Mouse (Mus musculus) kidney, embryonic 14.5 days (tissue): ENCODE measurements at regions not wholly inside any gene's neighbourhood (a gene's known extent, or its start where the extent isn't known, plus 50 kb on each side); places are given as distances from the start of the nearest gene placed in this dataset.

Experiments used
- ATAC-seq: fragments of 200-750 bp; cut with Nextera tagmentation; 2 replicates; pipeline ENCODE4 v1.8.0; 2017; ENCODE audit warnings: moderate number of reproducible peaks, mild to moderate bottlenecking, moderate TSS enrichment, moderate library complexity; ENCODE audit not compliant: low FRiP score, low TSS enrichment
- H3K27ac ChIP-seq: fragments of 300-500 bp; sonication (generic); 2 replicates; pipeline ENCODE4 v1.5.1; 2014; ENCODE audit warnings: low read depth, mild to moderate bottlenecking, low read length, moderate library complexity, mixed read lengths
- H3K27me3 ChIP-seq: fragments of 300-500 bp; sonication (generic); 2 replicates; pipeline ENCODE4 v1.6.1; 2014; ENCODE audit warnings: mild to moderate bottlenecking, low read length; ENCODE audit not compliant: control insufficient read depth, insufficient read depth
- H3K36me3 ChIP-seq: fragments of 300-500 bp; sonication (generic); 2 replicates; pipeline ENCODE4 v1.6.1; 2014; ENCODE audit warnings: low read length, mixed read lengths; ENCODE audit not compliant: control insufficient read depth, insufficient read depth
- H3K4me1 ChIP-seq: fragments of 300-500 bp; sonication (generic); 2 replicates; pipeline ENCODE4 v1.6.1; 2014; ENCODE audit warnings: low read length, mixed read lengths; ENCODE audit not compliant: control insufficient read depth, insufficient read depth
- H3K4me2 ChIP-seq: fragments of 300-500 bp; sonication (generic); replicated peaks from 2 replicates; pipeline ENCODE4 v1.6.1; 2014; ENCODE audit warnings: low read depth, mild to moderate bottlenecking, low read length
- H3K4me3 ChIP-seq: fragments of 300-500 bp; sonication (generic); 2 replicates; pipeline ENCODE4 v1.5.1; 2014; ENCODE audit warnings: mild to moderate bottlenecking, low read length
- H3K9ac ChIP-seq: fragments of 300-500 bp; sonication (generic); 2 replicates; pipeline ENCODE4 v1.6.1; 2014; ENCODE audit warnings: low read depth, mild to moderate bottlenecking, low read length, moderate library complexity
- H3K9me3 ChIP-seq: fragments of 300-500 bp; sonication (generic); 2 replicates; pipeline ENCODE4 v1.6.1; 2016; ENCODE audit warnings: low read length; ENCODE audit not compliant: control insufficient read depth
- WGBS: fragments of 180-500 bp; shearing (Covaris S2); extraction: QIAGEN DNeasy Blood & Tissue Kit; methylation state at CpG from one replicate; pipeline ENCODE4 v1.1.7; 2014; 5-methylcytosine and 5-hydroxymethylcytosine counted together

DNA sequence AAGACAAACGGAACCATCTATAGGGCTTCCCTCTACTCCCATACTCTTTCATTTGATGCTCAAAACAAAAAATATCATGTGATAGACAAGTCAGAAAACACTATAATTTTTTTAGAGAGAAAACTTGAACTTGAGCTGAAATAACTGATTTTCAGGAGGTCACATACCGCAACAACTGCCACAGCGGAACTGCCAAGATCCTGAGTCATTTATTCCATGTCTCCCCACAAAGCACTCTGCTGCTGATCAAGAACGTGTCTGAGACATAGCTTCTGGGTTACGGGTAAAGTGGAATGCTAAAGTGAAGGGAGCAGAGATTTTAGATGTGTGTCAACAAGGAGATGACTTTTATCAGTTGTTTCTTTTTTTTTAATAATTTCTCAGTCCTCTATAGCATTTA is 122.8 kb upstream of the Col5a2 start:
- H3K9ac ChIP-seq = no peak overlapping the region
- H3K4me3 ChIP-seq = no peak overlapping the region
- no peak overlapping the region for H3K4me2 ChIP-seq
- 82% methylated on average over 5 of the region's 5 CpGs for WGBS
- H3K4me1 ChIP-seq = no peaks in the 10 kb centered on the region
- H3K27me3 ChIP-seq = no peaks in the 10 kb centered on the region
- no peaks in the 10 kb centered on the region for H3K36me3 ChIP-seq
- ATAC-seq = no peak
- H3K9me3 ChIP-seq = no peaks in the 10 kb centered on the region
- no peak overlapping the region for H3K27ac ChIP-seq

DNA sequence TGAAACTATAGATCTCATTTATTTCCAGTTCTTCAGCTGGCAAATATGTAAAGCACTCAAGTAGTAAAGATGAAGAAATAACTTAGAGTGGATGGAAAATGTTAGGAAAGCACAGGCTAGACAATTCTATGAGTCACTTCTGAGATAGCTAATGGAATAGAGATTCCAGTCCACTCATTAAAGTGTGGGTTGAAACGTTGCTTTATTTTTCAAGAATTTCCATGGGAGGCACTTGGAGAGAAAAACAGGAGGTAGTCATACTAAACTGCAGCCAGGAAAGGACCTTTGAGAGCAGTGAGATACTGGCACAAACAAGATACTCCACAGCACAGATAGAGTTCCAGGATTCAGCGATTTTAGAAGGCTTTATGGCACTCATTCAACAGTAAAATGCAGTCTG is 123.7 kb upstream of the Col5a2 start:
- 78% methylated on average over 2 of the region's 2 CpGs for WGBS

DNA sequence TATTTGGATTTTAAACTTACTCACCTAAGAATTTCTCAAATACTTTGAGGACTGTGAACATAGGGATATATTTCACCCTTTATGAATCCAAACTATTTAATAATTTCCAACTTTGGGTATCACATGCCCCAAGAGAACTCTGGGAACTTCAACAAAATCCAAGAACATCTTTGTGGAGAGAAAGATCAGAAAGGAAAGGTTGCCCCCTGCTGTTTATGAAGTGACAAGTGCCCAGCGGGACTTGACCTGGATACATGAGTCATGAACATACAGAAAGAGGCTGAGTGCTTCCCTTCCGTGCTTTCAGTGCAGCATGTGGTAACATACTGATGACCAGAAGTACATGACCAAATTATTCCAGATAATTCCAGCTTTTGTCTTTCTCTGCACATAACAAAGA is 124.8 kb upstream of the Col5a2 start:
- Histone ChIP-seq H3K4me2 (no peak overlapping the region), H3K4me3 (no peak overlapping the region), H3K27ac (no peak overlapping the region), H3K4me1 (no peaks in the 10 kb centered on the region), H3K9ac (no peak overlapping the region), H3K27me3 (no peaks in the 10 kb centered on the region), H3K9me3 (peaks cover 6% of the 10 kb centered on the region; the same call in 1 of the 2 replicates), H3K36me3 (no peaks in the 10 kb centered on the region)
- WGBS = 18% methylated on average over 2 of the region's 2 CpGs
- no peak for ATAC-seq

More for the DNA sequence above, 123.7 kb upstream of the Col5a2 start:
- no peaks in the 10 kb centered on the region for H3K9me3 ChIP-seq
- no peaks in the 10 kb centered on the region for H3K4me1 ChIP-seq
- H3K4me2 ChIP-seq = no peak overlapping the region
- no peak for ATAC-seq
- no peak overlapping the region for H3K27ac ChIP-seq
- H3K36me3 ChIP-seq = no peaks in the 10 kb centered on the region
- no peak overlapping the region for H3K9ac ChIP-seq
- no peaks in the 10 kb centered on the region for H3K27me3 ChIP-seq
- no peak overlapping the region for H3K4me3 ChIP-seq

DNA sequence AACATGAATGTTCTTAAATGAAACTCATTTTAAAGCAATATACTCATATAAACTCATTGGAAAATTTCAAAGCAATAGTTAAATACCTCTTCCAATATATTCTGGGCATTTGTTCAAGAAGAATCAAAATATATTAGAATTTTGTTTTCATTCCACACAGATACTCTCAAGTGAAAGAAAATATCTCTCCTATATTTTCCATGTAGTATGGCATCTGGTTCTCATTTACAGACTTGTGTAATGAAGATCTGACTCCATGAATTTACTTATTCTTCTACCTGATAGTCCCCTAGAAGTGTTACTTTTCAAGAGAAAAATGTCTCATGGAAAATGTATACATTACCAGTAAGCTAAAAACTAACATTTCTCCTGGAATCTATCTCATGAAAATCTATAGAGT is 144.2 kb upstream of the Col5a2 start:
- Histone ChIP-seq H3K9me3 (no peaks in the 10 kb centered on the region), H3K4me3 (no peak overlapping the region), H3K27me3 (no peaks in the 10 kb centered on the region), H3K4me2 (no peak overlapping the region), H3K27ac (no peak overlapping the region), H3K9ac (no peak overlapping the region), H3K36me3 (no peaks in the 10 kb centered on the region), H3K4me1 (no peaks in the 10 kb centered on the region)
- ATAC-seq = no peak

DNA sequence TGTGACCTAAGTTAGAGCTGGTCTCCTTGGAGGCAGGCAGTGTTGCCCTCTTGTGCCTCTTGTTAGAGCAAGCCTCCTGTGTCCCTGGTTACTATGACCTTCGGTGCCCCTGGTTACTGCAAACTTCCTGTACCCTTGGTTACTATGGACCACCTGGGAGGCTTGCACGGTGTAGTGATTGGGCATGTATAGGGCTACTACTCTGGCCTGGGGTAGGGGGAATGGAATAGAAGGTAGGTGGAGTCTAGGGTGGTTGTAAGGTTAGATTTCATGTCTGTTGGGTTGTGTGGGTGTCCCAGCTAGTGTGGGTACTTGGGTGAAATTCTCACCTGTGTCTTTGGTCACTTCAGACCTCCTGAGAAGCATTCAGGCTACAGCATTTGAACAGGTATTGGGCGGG is 141.7 kb upstream of the Wdr75 start:
- Histone ChIP-seq H3K27ac (no peak overlapping the region), H3K4me2 (no peak overlapping the region), H3K9ac (no peak overlapping the region), H3K4me3 (no peak overlapping the region), H3K4me1 (no peaks in the 10 kb centered on the region), H3K9me3 (no peaks in the 10 kb centered on the region), H3K36me3 (no peaks in the 10 kb centered on the region), H3K27me3 (no peaks in the 10 kb centered on the region)
- WGBS = 88% methylated on average over 3 of the region's 3 CpGs
- no peak for ATAC-seq

DNA sequence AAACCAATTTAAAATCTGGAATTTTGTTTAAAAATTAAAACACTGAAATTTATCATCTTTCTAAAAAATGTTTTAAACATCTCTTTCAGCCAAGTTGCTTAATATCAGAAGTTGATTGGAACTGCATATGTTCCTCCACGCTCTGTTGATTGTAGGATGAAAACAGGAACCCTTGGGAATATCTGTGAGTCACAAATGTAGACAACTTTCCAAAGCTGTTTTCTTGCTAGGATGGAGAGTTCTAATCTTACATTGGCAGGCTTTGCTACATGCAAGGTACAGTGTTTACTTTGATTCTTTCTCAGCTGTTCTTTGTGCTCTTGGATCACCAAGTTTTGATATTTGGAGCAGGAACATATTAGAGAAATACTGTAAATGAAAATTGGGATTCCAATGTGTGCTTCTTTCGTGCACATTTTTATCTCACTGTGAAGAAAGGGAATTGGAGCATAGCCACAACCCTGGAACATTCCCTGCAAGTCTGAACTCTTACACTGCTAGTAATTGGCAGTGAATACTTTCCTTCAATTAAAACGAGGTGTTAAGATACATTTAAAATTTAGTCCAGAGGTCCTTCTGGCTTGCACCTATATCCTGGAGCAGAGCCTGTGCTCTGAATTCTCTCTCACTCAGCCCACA is 131.0 kb upstream of the Wdr75 start:
- no peak for ATAC-seq
- Histone ChIP-seq H3K36me3 (no peaks in the 10 kb centered on the region), H3K9ac (no peak overlapping the region), H3K9me3 (no peaks in the 10 kb centered on the region), H3K4me2 (no peak overlapping the region), H3K27ac (no peak overlapping the region), H3K4me1 (no peaks in the 10 kb centered on the region), H3K4me3 (no peak overlapping the region), H3K27me3 (no peaks in the 10 kb centered on the region)
- WGBS = 81% methylated on average over 3 of the region's 3 CpGs

GRCm38 (mm10) chr1:45672443-45673156 is 122.4 kb upstream of the Wdr75 start:
- H3K27ac ChIP-seq = no peak overlapping the region
- ATAC-seq = peak; percentile 81
- H3K9ac ChIP-seq = no peak overlapping the region
- no peak overlapping the region for H3K4me3 ChIP-seq
- no peak overlapping the region for H3K4me2 ChIP-seq
- no peaks in the 10 kb centered on the region for H3K4me1 ChIP-seq
- H3K36me3 ChIP-seq = no peaks in the 10 kb centered on the region
- H3K27me3 ChIP-seq = no peaks in the 10 kb centered on the region
- H3K9me3 ChIP-seq = no peaks in the 10 kb centered on the region
- WGBS = 36% methylated on average over 5 of the region's 5 CpGs

GRCm38 (mm10) chr1:45675771-45676439 is 119.1 kb upstream of the Wdr75 start:
- Histone ChIP-seq H3K4me2 (no peak overlapping the region), H3K4me3 (no peak overlapping the region), H3K27me3 (no peaks in the 10 kb centered on the region), H3K9ac (no peak overlapping the region), H3K27ac (no peak overlapping the region), H3K4me1 (no peaks in the 10 kb centered on the region), H3K9me3 (no peaks in the 10 kb centered on the region), H3K36me3 (no peaks in the 10 kb centered on the region)
- 65% methylated on average over 5 of the region's 5 CpGs for WGBS
- ATAC-seq = peak; percentile 32; the same call in 1 of the 2 replicates
